Mouse (Mus musculus): Measurements from ENCODE around the gene Chst15. TPM values are rescaled to one million over a fixed set of nuclear protein-coding genes. Genes with fewer than 3 reads are reported as not detected.

The Chst15 gene
- polyA plus RNA-seq, 1 experiment from 2014 or later: 5.9 TPM

GRCm38 (mm10) chr7:132196581-132196980, 120.4 kb downstream of the Chst15 start:
- no peak overlapping the region for H3K4me3 ChIP-seq (ENCODE audit: low read depth, low read length)
- no peaks in the 10 kb centered on the region for H3K9me3 ChIP-seq (replicated peaks; ENCODE audit: control insufficient read depth, low read length)
- H3K4me2 ChIP-seq (ENCODE audit: low read depth, low read length): no peak overlapping the region
- 47% methylated on average over 1 of the region's 1 CpGs for WGBS (ENCODE audit: insufficient replicate concordance)
- ATAC-seq (ENCODE audit: low read depth): no peak
- no peaks in the 10 kb centered on the region for H3K36me3 ChIP-seq (ENCODE audit: control insufficient read depth, insufficient read depth)
- no peak overlapping the region for H3K27ac ChIP-seq (ENCODE audit: low read length)
- H3K27me3 ChIP-seq (ENCODE audit: control insufficient read depth, insufficient read depth, low read depth, low read length): no peaks in the 10 kb centered on the region
- no peaks in the 10 kb centered on the region for H3K4me1 ChIP-seq (ENCODE audit: control insufficient read depth, low read depth, low read length)
- no peak overlapping the region for H3K9ac ChIP-seq (ENCODE audit: low read depth, low read length)

- WGBS (ENCODE audit: insufficient replicate concordance): 73% methylated on average over 2 of the region's 2 CpGs
- H3K36me3 ChIP-seq (ENCODE audit: control insufficient read depth, insufficient read depth): no peaks in the 10 kb centered on the region
Observed at GRCm38 (mm10) chr7:132193606-132194005, 123.4 kb downstream of the Chst15 start.

GRCm38 (mm10) chr7:132187456-132187855, 129.6 kb downstream of the Chst15 start:
- H3K4me3 ChIP-seq (ENCODE audit: low read depth, low read length): no peak overlapping the region
- H3K27ac ChIP-seq (ENCODE audit: low read length): no peak overlapping the region
- WGBS (ENCODE audit: insufficient replicate concordance): 64% methylated on average over 3 of the region's 3 CpGs
- no peaks in the 10 kb centered on the region for H3K9me3 ChIP-seq (replicated peaks; ENCODE audit: control insufficient read depth, low read length)
- no peak for ATAC-seq (ENCODE audit: low read depth)
- H3K4me1 ChIP-seq (ENCODE audit: control insufficient read depth, low read depth, low read length): no peaks in the 10 kb centered on the region
- no peak overlapping the region for H3K9ac ChIP-seq (ENCODE audit: low read depth, low read length)
- no peaks in the 10 kb centered on the region for H3K27me3 ChIP-seq (ENCODE audit: control insufficient read depth, insufficient read depth, low read depth, low read length)
- no peak overlapping the region for H3K4me2 ChIP-seq (ENCODE audit: low read depth, low read length)
- no peaks in the 10 kb centered on the region for H3K36me3 ChIP-seq (ENCODE audit: control insufficient read depth, insufficient read depth)

More at GRCm38 (mm10) chr7:132193606-132194005, 123.4 kb downstream of the Chst15 start:
- no peaks in the 10 kb centered on the region for H3K27me3 ChIP-seq (ENCODE audit: control insufficient read depth, insufficient read depth, low read depth, low read length)
- no peak overlapping the region for H3K27ac ChIP-seq (ENCODE audit: low read length)
- no peaks in the 10 kb centered on the region for H3K4me1 ChIP-seq (ENCODE audit: control insufficient read depth, low read depth, low read length)
- no peaks in the 10 kb centered on the region for H3K9me3 ChIP-seq (replicated peaks; ENCODE audit: control insufficient read depth, low read length)
- ATAC-seq (ENCODE audit: low read depth): no peak
- H3K9ac ChIP-seq (ENCODE audit: low read depth, low read length): no peak overlapping the region
- H3K4me2 ChIP-seq (ENCODE audit: low read depth, low read length): no peak overlapping the region
- no peak overlapping the region for H3K4me3 ChIP-seq (ENCODE audit: low read depth, low read length)

Other genes starting within 250 kb of the Chst15 start
- gene Cpxm2, start 162.5 kb downstream of the Chst15 start, polyA plus RNA-seq (2015; fragmentation: Nextera tagmentation; extraction: Ambion mirVana): 0.08 and 0.13 TPM in 2 replicates

All from liver, embryonic 16.5 days (tissue).